Mouse (Mus musculus) left cerebral cortex, adult 8-10 months (tissue): ENCODE data around the gene Gm20403. TPM values are rescaled to one million over a fixed set of nuclear protein-coding genes. Genes with fewer than 3 reads are reported as not detected.
"Not testable (repeated sequence)": the region's sequence is repeated elsewhere in the genome, so short reads cannot be mapped to it uniquely, and the experiment has no call there.

ENCODE experiments used
- DNase-seq, 2 experiments: peaks; one replicate each; pipeline ENCODE4 v3.0.0; 2022; ENCODE audit warnings: low spot score in 2 of 2
- total RNA-seq, 4 experiments: library from RNA; stranded (reverse); gene quantifications; 2 replicates each; pipeline ENCODE4 v1.2.4; 2022

Gene Gm20403
- not detected for total RNA-seq

DNA sequence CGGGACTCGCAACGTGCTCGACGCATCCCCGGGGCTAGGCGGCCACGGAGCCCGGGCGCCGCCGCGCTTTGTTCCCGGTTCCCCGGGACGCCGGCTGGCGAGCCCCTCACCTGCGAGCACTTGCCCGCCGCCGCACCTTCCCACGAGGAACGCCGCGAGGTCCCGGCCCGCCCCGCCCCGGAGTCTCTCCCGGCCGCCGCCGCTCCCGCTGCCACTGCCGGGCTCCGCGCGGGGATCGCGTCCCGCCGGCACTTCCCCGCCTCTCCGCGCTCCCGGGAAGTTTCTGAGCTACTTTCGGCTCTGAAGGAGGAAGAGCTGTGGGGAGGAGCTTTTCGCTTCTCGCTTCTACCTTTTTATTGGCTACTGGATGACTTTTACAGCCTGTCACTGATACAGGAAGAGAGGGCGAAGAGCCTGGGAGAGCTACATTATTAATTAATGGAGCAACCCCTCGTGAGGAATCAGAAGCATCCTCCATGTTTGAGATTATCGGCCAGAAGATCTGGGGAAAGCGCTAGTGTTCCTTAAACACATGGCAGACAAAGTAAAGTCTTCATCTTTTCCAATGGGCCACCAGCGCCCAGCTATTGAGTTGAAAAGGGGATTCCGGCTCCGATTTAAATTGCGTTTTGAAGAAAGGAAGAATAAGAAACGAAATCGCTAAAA lies at the start of gene Gm20403:
Gm20403 (minus strand) TSS at position 478 of the 666 bp plus-strand sequence.
- DNase-seq = peak in 1 of 2 experiments; percentile 51

DNA sequence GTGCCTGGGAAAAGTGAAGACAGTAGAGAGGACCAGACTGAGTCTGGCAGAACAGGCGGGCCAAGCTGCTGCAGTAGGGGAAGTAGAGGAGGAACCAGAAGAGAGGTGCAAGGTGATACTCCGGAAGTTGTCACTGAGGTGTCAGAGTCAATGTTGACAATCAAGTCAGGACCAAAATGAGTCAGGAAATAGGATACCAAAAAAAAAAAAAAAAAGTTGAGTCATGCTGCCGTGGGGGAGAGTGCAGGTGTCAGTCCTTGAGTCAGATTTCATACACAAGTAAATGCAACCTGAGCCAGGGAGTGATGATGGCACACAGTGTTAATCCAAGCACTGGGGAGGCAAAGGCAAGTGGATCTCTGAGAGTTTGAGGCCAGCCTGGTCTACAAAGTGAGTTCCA lies 40.8 kb upstream of the Gm20403 start:
- no peak for DNase-seq

- DNase-seq = no peak
These were observed 37.0 kb upstream of the Gm20403 start for GRCm38 (mm10) chr12:55023284-55023683.

GRCm38 (mm10) chr12:55019421-55019877 lies 33.1 kb upstream of the Gm20403 start:
- DNase-seq = no peak

DNA sequence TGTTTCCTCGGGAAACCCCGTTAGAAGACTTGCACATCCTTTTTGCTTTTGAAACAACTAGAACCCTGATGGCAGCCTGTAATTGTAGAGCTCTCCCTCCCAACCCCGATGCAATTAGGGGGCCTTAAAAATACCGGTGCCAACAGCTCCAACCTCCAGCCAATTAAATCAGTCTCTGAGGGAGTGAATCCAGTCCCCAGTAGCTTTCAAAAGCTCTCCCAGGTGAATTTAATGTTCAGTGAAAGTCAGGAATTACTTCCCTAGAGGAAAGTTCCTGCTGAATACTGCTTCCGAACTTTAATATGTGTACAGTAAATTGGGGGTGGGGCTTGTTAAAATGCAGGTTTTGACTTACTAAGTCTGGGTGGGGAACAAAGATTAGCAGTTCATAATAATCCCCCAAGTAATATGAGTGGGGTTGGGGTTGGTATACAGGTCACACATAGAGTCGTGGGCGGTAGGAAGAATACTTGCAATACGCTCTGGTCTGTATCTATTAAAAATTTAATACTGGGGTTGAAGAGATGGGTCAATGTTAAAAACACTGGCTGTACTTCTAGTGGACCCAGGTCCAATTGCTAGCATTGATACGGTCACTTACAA lies 30.9 kb upstream of the Gm20403 start:
- no peak for DNase-seq

GRCm38 (mm10) chr12:55016339-55017118 lies 30.2 kb upstream of the Gm20403 start:
- DNase-seq = no peak

DNA sequence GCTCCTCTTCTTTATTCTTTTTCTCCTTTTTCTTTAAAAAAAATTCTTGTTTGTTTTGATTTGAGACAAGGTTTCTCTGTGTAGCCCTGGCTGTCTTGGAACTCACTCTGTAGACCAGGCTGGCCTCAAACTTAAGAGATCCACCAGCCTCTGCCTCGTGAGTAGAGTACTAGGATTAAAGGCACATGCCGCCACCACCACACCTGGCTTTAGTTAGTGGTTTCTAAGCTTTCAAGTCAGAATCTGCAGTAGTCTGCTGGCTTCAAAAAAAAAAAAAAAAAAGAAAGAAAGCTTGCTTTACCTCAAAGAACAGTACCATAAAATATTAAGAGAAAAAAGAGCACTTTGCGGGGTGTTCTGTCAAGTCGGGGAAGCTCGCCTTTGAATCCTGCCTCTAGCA lies 29.1 kb upstream of the Gm20403 start:
- DNase-seq = no peak

- DNase-seq = no peak
These were observed 27.5 kb upstream of the Gm20403 start, which contains the start of gene Baz1a for GRCm38 (mm10) chr12:55013626-55014398. TSS of gene Baz1a (minus strand) at chr12:55014348.

DNA sequence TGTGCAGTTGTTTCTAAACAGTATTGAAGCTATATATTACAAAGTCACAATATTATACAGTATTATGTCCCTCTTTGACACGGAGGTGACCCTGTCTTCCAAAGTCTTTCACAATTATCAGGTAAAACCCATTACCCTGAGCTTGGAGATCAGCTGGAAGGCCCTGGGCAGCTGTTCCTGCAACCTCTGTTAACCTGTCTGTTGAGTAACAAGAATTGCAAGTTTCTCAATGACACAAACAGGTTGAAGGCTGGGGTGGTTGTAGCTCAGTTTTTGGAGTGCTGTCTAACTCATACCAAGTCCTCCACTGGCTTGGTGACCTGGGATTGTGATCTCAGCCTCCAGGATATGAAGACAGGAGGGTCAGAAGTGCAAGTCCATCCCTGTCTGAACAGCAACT lies 26.7 kb upstream of the Gm20403 start:
- DNase-seq = no peak

DNA sequence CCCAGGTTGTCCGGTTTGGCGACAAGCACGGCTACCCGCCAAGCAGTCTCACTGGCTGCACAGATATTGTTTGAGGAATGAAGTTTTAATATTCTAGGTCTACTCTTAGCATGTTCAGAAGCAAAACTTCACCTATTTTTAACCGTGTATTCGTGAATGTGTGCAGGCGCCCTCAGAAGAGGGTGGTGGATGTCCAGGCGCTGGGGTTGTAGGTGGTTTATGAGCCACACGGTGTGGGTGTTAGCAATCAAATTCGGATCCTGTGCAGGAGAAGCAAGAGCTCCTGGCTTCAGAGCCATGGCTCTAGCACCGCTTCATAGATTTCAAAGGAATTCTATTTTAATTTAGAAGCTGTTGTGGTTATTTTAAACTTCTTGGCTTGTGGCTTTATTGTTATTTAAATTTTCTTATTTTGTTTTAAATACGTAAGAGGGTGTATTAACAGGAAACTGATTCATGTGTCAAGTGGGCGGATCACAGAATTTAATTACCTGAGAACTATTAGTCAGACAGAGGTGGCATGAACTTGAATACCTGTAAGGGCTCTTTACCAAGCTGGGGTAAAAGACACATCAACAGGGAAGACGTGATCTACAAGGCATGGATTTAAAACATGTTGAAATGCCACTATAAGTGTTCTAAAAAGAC lies 21.2 kb upstream of the Gm20403 start:
- DNase-seq = peak in 1 of 2 experiments; percentile 57

DNA sequence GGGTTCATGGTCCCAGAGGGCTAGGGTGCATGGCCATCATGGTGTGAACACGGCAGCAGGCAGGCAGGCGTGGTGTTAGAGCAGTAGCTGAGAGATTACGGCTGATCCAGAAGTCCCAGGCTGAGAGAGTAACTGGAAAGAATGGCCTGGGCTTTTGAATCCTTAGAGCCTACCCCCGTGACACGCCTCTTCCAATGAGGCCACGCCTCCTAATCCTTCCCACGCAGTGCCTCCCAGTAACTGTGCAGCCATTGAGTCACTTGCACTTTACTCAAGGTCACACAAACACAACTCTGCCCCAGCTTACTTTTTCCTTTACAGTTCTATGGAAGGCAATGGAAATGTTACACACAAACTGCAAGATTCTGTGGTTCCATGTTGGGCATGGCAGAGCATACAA lies 19.7 kb upstream of the Gm20403 start:
- no peak for DNase-seq

GRCm38 (mm10) chr12:55004396-55004795 lies 18.1 kb upstream of the Gm20403 start:
- DNase-seq = no peak

DNA sequence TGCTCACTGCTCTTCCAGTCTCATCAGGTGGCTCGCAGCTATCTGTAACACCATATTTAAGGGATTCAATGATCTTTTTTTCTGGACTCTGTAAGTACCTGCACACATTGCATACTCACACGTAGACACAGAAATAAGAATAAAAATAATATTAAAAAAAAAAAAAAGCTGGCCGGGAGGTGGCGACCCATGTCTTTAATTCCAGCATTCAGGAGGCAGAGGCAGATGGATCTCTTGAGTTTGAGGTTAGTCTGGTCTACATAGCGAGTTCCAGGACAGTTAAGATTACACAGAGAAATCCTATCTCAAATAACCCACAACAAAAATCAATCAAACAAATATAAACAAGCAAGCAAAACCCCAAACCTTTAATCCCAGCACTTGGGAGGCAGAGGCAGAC lies 17.5 kb upstream of the Gm20403 start:
- no peak for DNase-seq

DNA sequence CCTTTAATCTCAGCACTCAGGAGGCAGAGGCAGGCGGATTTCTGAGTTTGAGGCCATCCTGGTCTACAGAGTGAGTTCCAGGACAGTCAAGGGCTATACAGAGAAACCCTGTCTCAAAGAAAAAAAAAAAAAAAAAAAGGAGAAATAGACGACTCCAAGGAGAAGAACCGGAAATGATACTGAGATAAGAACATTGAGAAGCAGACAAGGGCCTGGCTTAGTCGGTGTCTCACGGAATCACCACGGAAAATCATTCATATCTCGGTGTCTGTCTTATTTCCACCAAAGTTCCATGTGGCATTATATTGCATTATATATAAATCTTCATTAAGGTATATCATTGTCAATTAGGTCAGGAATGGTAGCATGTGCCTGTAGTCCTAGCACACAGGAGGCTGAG lies 16.2 kb upstream of the Gm20403 start:
- not testable (repeated sequence) for DNase-seq

DNA sequence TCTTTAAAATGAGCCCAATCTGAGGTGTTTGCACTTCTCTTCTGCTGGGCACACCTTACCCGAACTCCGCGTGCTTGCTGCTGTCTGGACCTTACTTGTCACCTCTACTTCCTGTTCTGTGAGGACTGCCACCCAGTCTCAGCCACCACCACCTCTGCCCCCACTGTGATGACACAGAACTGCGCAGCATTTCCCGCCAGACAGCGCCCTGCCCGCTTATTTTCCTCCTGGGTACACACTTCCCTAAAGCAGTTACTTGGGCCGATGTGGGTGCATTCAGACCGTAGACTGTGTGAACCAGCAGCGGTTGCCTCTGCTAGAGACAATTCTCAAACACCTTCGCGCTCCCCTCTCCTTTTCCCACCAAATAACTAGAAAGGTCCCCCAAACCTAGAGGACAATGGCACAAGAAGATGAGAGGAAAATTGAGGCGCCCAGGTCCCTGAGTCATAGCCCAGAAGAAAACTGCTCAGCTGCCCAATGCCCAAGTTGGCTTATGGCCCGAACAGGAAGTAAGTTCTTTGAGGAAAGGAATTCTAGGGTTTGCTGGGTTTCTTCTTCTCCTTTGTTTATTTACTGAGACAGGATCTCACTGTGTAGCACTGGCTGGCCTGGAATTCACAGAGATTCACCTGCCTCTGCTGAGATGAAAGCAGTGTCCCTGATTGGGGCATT lies 12.8 kb upstream of the Gm20403 start:
- no peak for DNase-seq

- DNase-seq = no peak
These were observed 12.1 kb upstream of the Gm20403 start for GRCm38 (mm10) chr12:54998411-54998810.

- DNase-seq = no peak
These were observed 10.7 kb upstream of the Gm20403 start for GRCm38 (mm10) chr12:54996979-54997474.

GRCm38 (mm10) chr12:54995965-54996364 lies 9.6 kb upstream of the Gm20403 start:
- DNase-seq = no peak

GRCm38 (mm10) chr12:54994418-54994817 lies 8.1 kb upstream of the Gm20403 start:
- DNase-seq = no peak

DNA sequence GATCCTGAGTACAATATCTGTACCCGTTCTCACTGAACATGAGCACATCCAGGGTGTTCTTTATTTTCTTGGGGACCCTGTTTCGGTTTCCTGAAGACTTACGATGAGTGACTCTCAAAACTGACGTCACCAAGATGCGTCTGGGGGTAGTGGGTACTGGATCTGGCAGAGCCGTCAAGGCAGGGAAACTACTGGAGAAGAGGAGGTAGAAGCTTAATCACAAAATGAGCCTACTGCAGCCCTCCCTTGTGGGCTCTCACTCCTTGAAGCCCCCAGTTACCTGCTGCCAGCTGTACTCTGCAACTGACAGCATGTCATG lies 7.7 kb upstream of the Gm20403 start:
- no peak for DNase-seq
